Mouse (Mus musculus): Measurements from ENCODE around the gene Igsf21. TPM values are rescaled to one million over a fixed set of nuclear protein-coding genes. Genes with fewer than 3 reads are reported as not detected.
A peak's percentile ranks its signal among the peaks of the same experiment; 100 is the strongest.

Igsf21 gene
- polyA plus RNA-seq, 1 experiment from 2014 or later: 50.9 TPM

- no peak for ATAC-seq
- peaks cover 7% of the 10 kb centered on the region for H3K4me1 ChIP-seq (replicated peaks; ENCODE audit: control insufficient read depth, insufficient read depth, low read length)
- H3K36me3 ChIP-seq (ENCODE audit: control insufficient read depth, insufficient read depth): no peaks in the 10 kb centered on the region
- H3K9me3 ChIP-seq (ENCODE audit: control insufficient read depth, low read length): no peaks in the 10 kb centered on the region
- H3K9ac ChIP-seq (replicated peaks; ENCODE audit: low read depth, low read length): no peak overlapping the region
- no peak overlapping the region for H3K4me2 ChIP-seq (ENCODE audit: low read length)
- no peak overlapping the region for H3K27ac ChIP-seq (ENCODE audit: low read length)
- no peaks in the 10 kb centered on the region for H3K27me3 ChIP-seq (replicated peaks; ENCODE audit: control insufficient read depth, insufficient read depth, low read length)
- no peak overlapping the region for H3K4me3 ChIP-seq (replicated peaks; ENCODE audit: low read length)
- WGBS: 42% methylated on average over 3 of the region's 3 CpGs
Measured at GRCm38 (mm10) chr4:140159617-140160016, 87.0 kb downstream of the Igsf21 start.

- Histone ChIP-seq H3K27me3 (replicated peaks; ENCODE audit: control insufficient read depth, insufficient read depth, low read length) (no peaks in the 10 kb centered on the region), H3K4me1 (replicated peaks; ENCODE audit: control insufficient read depth, insufficient read depth, low read length) (peaks cover 14% of the 10 kb centered on the region), H3K9me3 (ENCODE audit: control insufficient read depth, low read length) (no peaks in the 10 kb centered on the region), H3K27ac (ENCODE audit: low read length) (peak overlapping the region; percentile 63; the same call in 1 of the 2 replicates), H3K4me3 (replicated peaks; ENCODE audit: low read length) (no peak overlapping the region), H3K4me2 (ENCODE audit: low read length) (no peak overlapping the region), H3K36me3 (ENCODE audit: control insufficient read depth, insufficient read depth) (no peaks in the 10 kb centered on the region), H3K9ac (replicated peaks; ENCODE audit: low read depth, low read length) (no peak overlapping the region)
- WGBS: 35% methylated on average over 5 of the region's 5 CpGs
- peak; percentile 54 for ATAC-seq
Measured at GRCm38 (mm10) chr4:140154899-140155463, 91.6 kb downstream of the Igsf21 start.

GRCm38 (mm10) chr4:140154484-140154883, 92.1 kb downstream of the Igsf21 start:
- peak overlapping the region; percentile 63; the same call in 1 of the 2 replicates for H3K27ac ChIP-seq (ENCODE audit: low read length)
- no peak overlapping the region for H3K9ac ChIP-seq (replicated peaks; ENCODE audit: low read depth, low read length)
- 14% methylated on average over 5 of the region's 5 CpGs for WGBS

GRCm38 (mm10) chr4:140153711-140154114, 92.9 kb downstream of the Igsf21 start:
- Histone ChIP-seq H3K4me1 (replicated peaks; ENCODE audit: control insufficient read depth, insufficient read depth, low read length) (peaks cover 14% of the 10 kb centered on the region), H3K4me2 (ENCODE audit: low read length) (no peak overlapping the region), H3K9me3 (ENCODE audit: control insufficient read depth, low read length) (no peaks in the 10 kb centered on the region), H3K27me3 (replicated peaks; ENCODE audit: control insufficient read depth, insufficient read depth, low read length) (no peaks in the 10 kb centered on the region), H3K27ac (ENCODE audit: low read length) (0 out of 2 replicates have a peak overlapping the region, but pooled peaks have one; percentile 6), H3K9ac (replicated peaks; ENCODE audit: low read depth, low read length) (no peak overlapping the region), H3K36me3 (ENCODE audit: control insufficient read depth, insufficient read depth) (no peaks in the 10 kb centered on the region), H3K4me3 (replicated peaks; ENCODE audit: low read length) (no peak overlapping the region)
- 52% methylated on average over 9 of the region's 9 CpGs for WGBS
- peak; percentile 18; the same call in 1 of the 2 replicates for ATAC-seq

More at GRCm38 (mm10) chr4:140154484-140154883, 92.1 kb downstream of the Igsf21 start:
- H3K36me3 ChIP-seq (ENCODE audit: control insufficient read depth, insufficient read depth): no peaks in the 10 kb centered on the region
- H3K4me1 ChIP-seq (replicated peaks; ENCODE audit: control insufficient read depth, insufficient read depth, low read length): peaks cover 14% of the 10 kb centered on the region
- no peaks in the 10 kb centered on the region for H3K27me3 ChIP-seq (replicated peaks; ENCODE audit: control insufficient read depth, insufficient read depth, low read length)
- H3K4me3 ChIP-seq (replicated peaks; ENCODE audit: low read length): no peak overlapping the region
- H3K4me2 ChIP-seq (ENCODE audit: low read length): no peak overlapping the region
- H3K9me3 ChIP-seq (ENCODE audit: control insufficient read depth, low read length): no peaks in the 10 kb centered on the region
- ATAC-seq: peak; percentile 78

- Histone ChIP-seq H3K4me3 (replicated peaks; ENCODE audit: low read length) (no peak overlapping the region), H3K9me3 (ENCODE audit: control insufficient read depth, low read length) (no peaks in the 10 kb centered on the region), H3K4me1 (replicated peaks; ENCODE audit: control insufficient read depth, insufficient read depth, low read length) (peaks cover 20% of the 10 kb centered on the region), H3K4me2 (ENCODE audit: low read length) (no peak overlapping the region), H3K27me3 (replicated peaks; ENCODE audit: control insufficient read depth, insufficient read depth, low read length) (no peaks in the 10 kb centered on the region), H3K9ac (replicated peaks; ENCODE audit: low read depth, low read length) (no peak overlapping the region), H3K27ac (ENCODE audit: low read length) (no peak overlapping the region), H3K36me3 (ENCODE audit: control insufficient read depth, insufficient read depth) (no peaks in the 10 kb centered on the region)
- WGBS: 36% methylated on average over 7 of the region's 7 CpGs
- ATAC-seq: no peak
Measured at GRCm38 (mm10) chr4:140153101-140153500, 93.5 kb downstream of the Igsf21 start.

- Histone ChIP-seq H3K4me1 (replicated peaks; ENCODE audit: control insufficient read depth, insufficient read depth, low read length) (peaks cover 26% of the 10 kb centered on the region), H3K27me3 (replicated peaks; ENCODE audit: control insufficient read depth, insufficient read depth, low read length) (no peaks in the 10 kb centered on the region), H3K9ac (replicated peaks; ENCODE audit: low read depth, low read length) (no peak overlapping the region), H3K4me2 (ENCODE audit: low read length) (no peak overlapping the region), H3K9me3 (ENCODE audit: control insufficient read depth, low read length) (no peaks in the 10 kb centered on the region), H3K4me3 (replicated peaks; ENCODE audit: low read length) (no peak overlapping the region), H3K36me3 (ENCODE audit: control insufficient read depth, insufficient read depth) (no peaks in the 10 kb centered on the region), H3K27ac (ENCODE audit: low read length) (no peak overlapping the region)
- ATAC-seq: no peak
- WGBS: 91% methylated on average over 8 of the region's 8 CpGs
Measured at GRCm38 (mm10) chr4:140149706-140150105, 96.9 kb downstream of the Igsf21 start.

GRCm38 (mm10) chr4:140147857-140148695, 98.5 kb downstream of the Igsf21 start:
- no peaks in the 10 kb centered on the region for H3K27me3 ChIP-seq (replicated peaks; ENCODE audit: control insufficient read depth, insufficient read depth, low read length)
- no peak overlapping the region for H3K4me3 ChIP-seq (replicated peaks; ENCODE audit: low read length)
- H3K36me3 ChIP-seq (ENCODE audit: control insufficient read depth, insufficient read depth): no peaks in the 10 kb centered on the region
- peaks cover 18% of the 10 kb centered on the region for H3K4me1 ChIP-seq (replicated peaks; ENCODE audit: control insufficient read depth, insufficient read depth, low read length)
- no peak overlapping the region for H3K4me2 ChIP-seq (ENCODE audit: low read length)
- no peak for ATAC-seq
- H3K9ac ChIP-seq (replicated peaks; ENCODE audit: low read depth, low read length): no peak overlapping the region
- H3K27ac ChIP-seq (ENCODE audit: low read length): peak overlapping the region; percentile 11
- H3K9me3 ChIP-seq (ENCODE audit: control insufficient read depth, low read length): peaks cover 2% of the 10 kb centered on the region; the same call in 1 of the 2 replicates
- whole genome bisulfite sequencing: 57% methylated on average over 20 of the region's 20 CpGs

- Histone ChIP-seq H3K4me3 (replicated peaks; ENCODE audit: low read length) (no peak overlapping the region), H3K36me3 (ENCODE audit: control insufficient read depth, insufficient read depth) (no peaks in the 10 kb centered on the region), H3K9ac (replicated peaks; ENCODE audit: low read depth, low read length) (no peak overlapping the region), H3K27me3 (replicated peaks; ENCODE audit: control insufficient read depth, insufficient read depth, low read length) (no peaks in the 10 kb centered on the region), H3K4me2 (ENCODE audit: low read length) (no peak overlapping the region), H3K27ac (ENCODE audit: low read length) (peak overlapping the region; percentile 11), H3K4me1 (replicated peaks; ENCODE audit: control insufficient read depth, insufficient read depth, low read length) (peaks cover 18% of the 10 kb centered on the region), H3K9me3 (ENCODE audit: control insufficient read depth, low read length) (peaks cover 4% of the 10 kb centered on the region; the same call in 1 of the 2 replicates)
- WGBS: 68% methylated on average over 15 of the region's 15 CpGs
- ATAC-seq: peak; percentile 55; the same call in 1 of the 2 replicates
Measured at GRCm38 (mm10) chr4:140147079-140147840, 99.3 kb downstream of the Igsf21 start.
